Mouse (Mus musculus): ENCODE measurements at regions not wholly inside any gene's neighbourhood (a gene's known extent, or its start where the extent isn't known, plus 50 kb on each side); places are given as distances from the start of the nearest gene placed in this dataset.

DNA sequence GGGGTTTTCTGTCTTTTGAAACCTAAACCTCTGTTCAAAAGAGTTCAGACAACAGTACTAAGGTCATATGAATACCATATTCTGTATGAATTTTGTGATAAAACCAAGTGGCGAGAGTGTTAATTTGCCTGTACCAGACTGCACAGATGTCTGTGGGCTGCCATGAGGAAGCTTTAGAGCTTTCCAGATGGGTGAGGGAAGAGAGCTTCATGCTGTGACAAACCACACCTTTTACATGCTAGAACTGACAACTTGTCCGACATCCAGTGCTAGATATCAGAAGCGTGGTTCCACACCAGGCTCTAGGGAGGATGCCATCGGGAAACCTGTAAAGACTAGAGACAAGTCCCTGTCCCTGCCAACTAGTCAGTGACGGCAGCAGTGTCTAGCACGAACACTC lies 60.9 kb upstream of the Gm10181 start:
- no peak for TF ChIP-seq POLR2A (IDR thresholded peaks at IDR 0.05; ENCODE audit: control insufficient read depth, extremely low read depth, insufficient read depth, low read length, poor library complexity)
- no peak for TF ChIP-seq CTCF (IDR thresholded peaks at IDR 0.05; ENCODE audit: borderline replicate concordance, control insufficient read depth, extremely low read depth, insufficient read depth, low read length, poor library complexity)
